Mouse (Mus musculus) kidney, adult 2 months (tissue): ENCODE measurements around the gene Hint1. TPM values are rescaled to one million over a fixed set of nuclear protein-coding genes. Genes with fewer than 3 reads are reported as not detected.
A peak's percentile ranks its signal among the peaks of the same experiment; 100 is the strongest.

Experiments
- DNase-seq: peaks from one replicate; pipeline ENCODE4 v3.0.0; 2021
- H3K27ac ChIP-seq: fragments of 200-500 bp; 2 replicates; pipeline ENCODE4 v1.5.1; 2012; ENCODE audit warnings: low read depth, low read length, control low read depth, inconsistent platforms; ENCODE audit not compliant: insufficient read depth
- H3K27me3 ChIP-seq: fragments of 200-500 bp; replicated peaks from 2 replicates; pipeline ENCODE4 v1.6.1; 2012; ENCODE audit warnings: mild to moderate bottlenecking, moderate library complexity, low read length, inconsistent platforms; ENCODE audit not compliant: control insufficient read depth, insufficient read depth
- H3K36me3 ChIP-seq: fragments of 200-500 bp; 2 replicates; pipeline ENCODE4 v1.6.1; 2012; ENCODE audit warnings: mild to moderate bottlenecking, moderate library complexity, low read length, inconsistent platforms; ENCODE audit not compliant: control insufficient read depth, insufficient read depth
- H3K4me1 ChIP-seq: fragments of 200-500 bp; 2 replicates; pipeline ENCODE4 v1.6.1; 2011; ENCODE audit warnings: low read length; ENCODE audit not compliant: control insufficient read depth, insufficient read depth
- H3K4me3 ChIP-seq: fragments of 200-500 bp; 2 replicates; pipeline ENCODE4 v1.5.1; 2011; ENCODE audit warnings: mild to moderate bottlenecking, low read depth, low read length, control low read depth; ENCODE audit not compliant: insufficient read depth
- CTCF ChIP-seq: fragments of 200-500 bp; conservative IDR thresholded peaks from 2 replicates; pipeline ENCODE4 v1.5.1; 2011; ENCODE audit warnings: low read depth, mild to moderate bottlenecking, control low read depth, low read length, moderate library complexity, mixed read lengths; ENCODE audit not compliant: insufficient read depth, insufficient read length
- POLR2A ChIP-seq: fragments of 200-500 bp; IDR thresholded peaks from one replicate; pipeline ENCODE4 v1.6.1; 2011; ENCODE audit warnings: low read depth, low read length, control low read depth
- WGBS: fragments of 180-500 bp; shearing (Covaris S2); methylation state at CpG from one replicate; pipeline ENCODE4 v1.1.7; 2018; 5-methylcytosine and 5-hydroxymethylcytosine counted together
- polyA plus RNA-seq: library from polyadenylated mRNA; depleted of rRNA; stranded (reverse); fragments of >200 nt; gene quantifications from 2 replicates; pipeline ENCODE4 v1.2.3, GENCODE M21; 2012

The Hint1 gene
- polyA plus RNA-seq, 1 experiment, result 1,173 TPM

GRCm38 (mm10) chr11:54902333-54903323 lies 36.4 kb downstream of the Hint1 start, which contains the start of gene Gpx3:
Gene Gpx3 (plus strand): TSS chr11:54902453.
- peaks cover 12% of the 10 kb centered on the region; the same call in 1 of the 2 replicates for H3K36me3 ChIP-seq
- H3K4me1 ChIP-seq, result peaks cover 10% of the 10 kb centered on the region
- H3K27ac ChIP-seq, result peak within 1 kb of the TSS; percentile 99
- H3K27me3 ChIP-seq, result no peaks in the 10 kb centered on the region
- peak; percentile 95 for DNase-seq
- peak within 1 kb of the TSS; percentile 87 for H3K4me3 ChIP-seq
- 14% methylated on average over 45 of the region's 45 CpGs for WGBS
- no peak for TF ChIP-seq CTCF
- peak; percentile 96 for TF ChIP-seq POLR2A

GRCm38 (mm10) chr11:54903339-54903738 lies 37.2 kb downstream of the Hint1 start:
- peak overlapping the region; percentile 99 for H3K27ac ChIP-seq
- H3K27me3 ChIP-seq, result no peaks in the 10 kb centered on the region
- WGBS, result 67% methylated on average over 5 of the region's 5 CpGs
- H3K36me3 ChIP-seq, result peaks cover 18% of the 10 kb centered on the region; the same call in 1 of the 2 replicates
- TF ChIP-seq CTCF, result no peak
- TF ChIP-seq POLR2A, result no peak
- peak overlapping the region; percentile 87 for H3K4me3 ChIP-seq
- DNase-seq, result no peak
- H3K4me1 ChIP-seq, result peaks cover 6% of the 10 kb centered on the region

GRCm38 (mm10) chr11:54903940-54904706 lies 37.9 kb downstream of the Hint1 start:
- Histone ChIP-seq H3K36me3 (peaks cover 25% of the 10 kb centered on the region; the same call in 1 of the 2 replicates), H3K27me3 (no peaks in the 10 kb centered on the region), H3K4me1 (peaks cover 4% of the 10 kb centered on the region), H3K27ac (peak overlapping the region; percentile 99), H3K4me3 (peak overlapping the region; percentile 87)
- DNase-seq, result peak; percentile 74
- WGBS, result 44% methylated on average over 4 of the region's 4 CpGs
- TF ChIP-seq CTCF (no peak), POLR2A (peak; percentile 84)

- DNase-seq, result no peak
- Histone ChIP-seq H3K27me3 (no peaks in the 10 kb centered on the region), H3K27ac (peak overlapping the region; percentile 99), H3K36me3 (peaks cover 32% of the 10 kb centered on the region; the same call in 1 of the 2 replicates), H3K4me3 (peak overlapping the region; percentile 87), H3K4me1 (no peaks in the 10 kb centered on the region; the same call in 1 of the 2 replicates)
- TF ChIP-seq POLR2A (peak; percentile 61), CTCF (no peak)
- WGBS, result 60% methylated on average over 3 of the region's 3 CpGs
These were observed 38.9 kb downstream of the Hint1 start for GRCm38 (mm10) chr11:54905086-54905485.

- Histone ChIP-seq H3K27me3 (no peaks in the 10 kb centered on the region), H3K36me3 (peaks cover 32% of the 10 kb centered on the region; the same call in 1 of the 2 replicates), H3K4me1 (no peaks in the 10 kb centered on the region; the same call in 1 of the 2 replicates), H3K4me3 (peak overlapping the region; percentile 42), H3K27ac (peak overlapping the region; percentile 99)
- 42% methylated on average over 4 of the region's 4 CpGs for WGBS
- TF ChIP-seq POLR2A (peak; percentile 44), CTCF (no peak)
- peak; percentile 84 for DNase-seq
These were observed 39.7 kb downstream of the Hint1 start for GRCm38 (mm10) chr11:54905931-54906330.

GRCm38 (mm10) chr11:54906466-54906865 lies 40.3 kb downstream of the Hint1 start:
- Histone ChIP-seq H3K4me1 (no peaks in the 10 kb centered on the region; the same call in 1 of the 2 replicates), H3K36me3 (peaks cover 32% of the 10 kb centered on the region; the same call in 1 of the 2 replicates), H3K27ac (peak overlapping the region; percentile 99), H3K4me3 (peak overlapping the region; percentile 42), H3K27me3 (no peaks in the 10 kb centered on the region)
- no peak for DNase-seq
- TF ChIP-seq POLR2A, result peak; percentile 18
- TF ChIP-seq CTCF, result no peak
- WGBS, result 42% methylated on average over 4 of the region's 4 CpGs
